Mouse (Mus musculus) thymus, postnatal 0 days (tissue): ENCODE results near the gene Cnga1. TPM values are rescaled to one million over a fixed set of nuclear protein-coding genes. Genes with fewer than 3 reads are reported as not detected.
"Not testable (repeated sequence)": the region's sequence is repeated elsewhere in the genome, so short reads cannot be mapped to it uniquely, and the experiment has no call there.

ENCODE experiments used
- DNase-seq: peaks from one replicate; pipeline ENCODE4 v3.0.0-alpha.2; 2015; ENCODE audit warnings: low spot score
- polyA plus RNA-seq: library from polyadenylated mRNA; unstranded; fragments of >200 nt; fragmentation: Nextera tagmentation; extraction: Ambion mirVana; gene quantifications from 2 replicates; pipeline ENCODE4 v1.2.1, GENCODE M21; 2015

Gene Cnga1
- polyA plus RNA-seq, 1 experiment from 2014 or later, result 2.0 TPM

- no peak for DNase-seq
Measured at GRCm38 (mm10) chr5:72643655-72644054, 420 bp downstream of the Cnga1 start.

GRCm38 (mm10) chr5:72640072-72640471 is 4.0 kb downstream of the Cnga1 start:
- DNase-seq, result no peak

- DNase-seq, result peak; percentile 41
Measured at GRCm38 (mm10) chr5:72636576-72636975, 7.5 kb downstream of the Cnga1 start.

DNA sequence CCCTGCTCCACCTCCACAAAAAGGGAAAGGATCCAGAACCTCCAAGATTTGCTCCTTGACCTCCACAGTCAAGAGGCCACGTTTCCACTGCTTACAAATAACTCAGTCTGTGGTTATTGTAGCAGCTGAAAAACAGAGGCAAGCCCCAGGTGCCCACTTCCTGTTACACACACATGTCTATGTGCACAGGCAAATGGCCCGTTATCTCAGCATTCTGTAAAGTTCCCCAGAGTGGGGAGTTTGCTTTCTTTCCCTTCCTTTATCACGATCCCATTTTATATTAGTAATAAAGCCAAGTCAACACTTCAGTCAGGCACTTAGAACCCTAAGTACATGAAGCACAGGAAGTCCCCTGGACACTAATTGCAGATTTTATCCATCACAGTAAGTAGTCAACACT is 8.0 kb downstream of the Cnga1 start:
- DNase-seq, result peak; percentile 83

DNA sequence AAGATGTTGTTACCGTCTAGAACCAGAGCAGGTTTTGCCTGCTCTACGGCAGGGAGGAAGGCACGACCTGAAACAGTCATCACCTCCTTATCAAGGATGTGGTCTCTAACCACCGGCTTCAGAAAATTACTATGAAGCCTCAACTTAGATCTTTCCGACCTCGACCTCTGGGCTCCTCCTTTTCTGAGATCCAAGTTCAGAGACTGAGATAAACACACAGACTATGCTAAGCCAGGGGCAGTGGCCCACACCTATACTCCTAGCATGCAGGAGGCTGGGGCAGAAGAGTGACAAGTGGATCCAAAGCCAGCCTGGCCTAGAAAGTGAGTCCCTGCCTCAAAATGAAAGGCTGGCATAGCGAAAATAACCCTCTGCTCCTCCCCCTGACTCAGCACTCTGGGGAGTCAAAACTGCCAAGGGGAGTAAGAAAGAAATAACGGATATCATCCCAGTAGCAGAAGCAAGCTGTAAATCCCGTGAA is 9.2 kb downstream of the Cnga1 start:
- peak; percentile 94 for DNase-seq

DNA sequence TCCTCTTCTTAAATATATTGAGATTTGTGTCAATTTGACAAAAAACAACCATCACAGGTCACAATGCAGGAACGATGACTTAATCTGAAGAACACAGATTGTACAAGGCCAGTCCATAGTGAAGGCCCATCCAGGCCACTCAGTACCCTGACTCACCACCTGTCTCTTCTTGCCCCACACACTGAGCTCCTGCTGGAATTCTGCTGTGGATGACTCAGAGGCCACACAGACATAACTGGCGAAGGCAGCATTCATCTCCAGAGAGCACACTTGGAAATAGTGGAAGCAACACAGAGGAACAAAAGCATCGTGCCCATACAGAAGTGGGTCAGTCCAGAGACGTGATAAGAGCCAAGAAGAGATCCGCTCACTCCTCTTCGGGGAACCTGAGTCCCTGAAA is 14.0 kb downstream of the Cnga1 start:
- no peak for DNase-seq

- peak; percentile 7 for DNase-seq
Measured at GRCm38 (mm10) chr5:72621022-72621421, 23.1 kb downstream of the Cnga1 start.

GRCm38 (mm10) chr5:72617413-72617812 is 26.7 kb downstream of the Cnga1 start:
- DNase-seq, result no peak

GRCm38 (mm10) chr5:72603138-72603537 is 40.9 kb downstream of the Cnga1 start:
- DNase-seq, result no peak

- peak; percentile 57 for DNase-seq
Measured at GRCm38 (mm10) chr5:72601006-72601405, 43.1 kb downstream of the Cnga1 start.

- no peak for DNase-seq
Measured at GRCm38 (mm10) chr5:72587192-72587681, 56.8 kb downstream of the Cnga1 start, which contains the start of gene Gm5868. TSS of gene Gm5868 (minus strand) at chr5:72587551.

DNA sequence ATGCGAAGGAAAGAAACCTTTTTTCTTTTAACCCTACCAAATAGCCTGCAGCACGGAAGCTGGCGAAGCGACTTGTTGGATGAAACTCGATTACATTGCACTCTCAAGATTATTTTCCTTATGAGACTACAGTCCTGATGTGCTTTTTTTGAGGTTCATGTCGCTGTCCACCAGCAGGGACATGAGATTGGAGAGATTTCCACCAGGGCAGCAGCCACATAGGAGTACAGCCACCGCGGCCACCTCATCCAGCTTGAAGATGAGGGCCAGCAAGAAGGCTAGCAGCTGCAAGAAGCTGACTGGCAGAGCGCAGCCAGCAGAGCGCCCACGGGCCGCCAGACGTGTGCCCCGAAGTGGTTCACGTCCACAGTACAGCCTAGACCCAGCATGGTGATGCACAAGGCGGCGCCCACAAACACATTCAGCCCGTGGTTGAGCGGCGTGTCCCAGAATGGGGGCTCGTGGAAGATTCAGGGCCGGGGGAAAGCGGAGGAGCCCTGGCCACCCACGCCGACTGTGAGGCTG is 57.3 kb downstream of the Cnga1 start:
- DNase-seq, result not testable (repeated sequence)

DNA sequence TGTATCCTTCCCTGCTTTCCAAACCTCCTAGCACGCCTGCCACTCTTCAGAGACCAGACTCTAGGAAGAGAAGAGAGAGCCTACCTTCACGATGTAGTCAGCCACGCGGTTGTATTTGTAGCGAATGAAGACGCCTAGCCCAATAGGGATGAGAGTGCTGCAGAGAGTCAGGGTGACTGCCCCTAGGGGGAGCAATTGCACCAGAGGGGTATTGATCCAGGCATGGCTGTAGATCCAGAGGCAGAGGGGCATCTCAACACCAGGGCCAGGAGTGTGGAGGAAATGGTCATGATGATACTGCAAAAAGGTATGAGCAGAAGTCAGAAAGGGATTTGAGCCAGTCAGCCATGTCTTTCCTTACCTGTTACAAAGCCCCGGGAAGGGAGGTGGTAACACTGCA is 58.0 kb downstream of the Cnga1 start:
- DNase-seq, result peak; percentile 35

GRCm38 (mm10) chr5:72580970-72581332 is 63.1 kb downstream of the Cnga1 start, which contains the start of gene Zar1:
TSS of gene Zar1 (minus strand) at chr5:72581254.
- DNase-seq, result not testable (repeated sequence)

- DNase-seq, result peak; percentile 14
Measured at GRCm38 (mm10) chr5:72580088-72580969, 63.7 kb downstream of the Cnga1 start.

DNA sequence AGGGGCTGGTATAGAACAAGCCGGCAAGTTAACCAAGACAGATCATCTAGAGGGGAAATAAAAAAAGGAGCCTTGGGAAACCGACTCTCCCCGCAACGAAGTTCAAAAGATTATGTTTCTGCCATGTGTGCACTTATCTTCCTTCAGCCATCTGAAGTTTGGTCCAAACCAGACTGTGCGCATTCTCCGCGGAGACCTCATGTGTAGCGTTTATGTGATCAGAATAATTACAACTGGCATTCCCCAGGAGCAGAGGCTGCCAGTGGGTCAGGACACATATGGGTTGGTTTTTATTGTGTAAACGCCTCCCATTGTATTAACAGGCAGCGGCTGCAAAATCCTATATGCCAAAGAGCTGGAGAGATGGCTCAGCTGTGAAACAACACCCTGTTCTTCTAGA is 64.5 kb downstream of the Cnga1 start:
- not testable (repeated sequence) for DNase-seq

DNA sequence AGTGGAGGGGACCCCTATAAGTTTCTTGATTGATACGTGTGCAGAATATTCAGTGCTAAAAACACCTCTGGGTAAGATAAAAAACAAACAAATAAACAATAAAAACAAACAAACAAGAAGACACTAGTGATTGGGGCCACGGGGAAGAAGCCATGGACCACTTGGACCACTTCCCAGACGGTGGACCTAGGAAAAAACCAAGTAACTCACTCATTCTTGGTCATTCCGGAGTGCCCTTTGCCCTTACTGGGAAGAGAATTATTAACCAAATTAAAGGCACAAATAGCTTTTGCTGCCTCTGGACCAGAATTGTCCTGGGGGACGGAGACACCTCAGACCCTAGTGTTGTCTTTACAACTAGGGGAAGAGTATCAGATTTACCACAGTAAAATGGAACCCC is 78.5 kb downstream of the Cnga1 start:
- DNase-seq, result no peak

GRCm38 (mm10) chr5:72563183-72563582 is 80.9 kb downstream of the Cnga1 start:
- DNase-seq, result not testable (repeated sequence)

- no peak for DNase-seq
Measured at GRCm38 (mm10) chr5:72560976-72561628, 83.0 kb downstream of the Cnga1 start.

- peak; percentile 97 for DNase-seq
Measured at GRCm38 (mm10) chr5:72559544-72560049, 84.5 kb downstream of the Cnga1 start, which contains the start of gene Nfxl1. TSS of gene Nfxl1 (minus strand) at chr5:72559684.

DNA sequence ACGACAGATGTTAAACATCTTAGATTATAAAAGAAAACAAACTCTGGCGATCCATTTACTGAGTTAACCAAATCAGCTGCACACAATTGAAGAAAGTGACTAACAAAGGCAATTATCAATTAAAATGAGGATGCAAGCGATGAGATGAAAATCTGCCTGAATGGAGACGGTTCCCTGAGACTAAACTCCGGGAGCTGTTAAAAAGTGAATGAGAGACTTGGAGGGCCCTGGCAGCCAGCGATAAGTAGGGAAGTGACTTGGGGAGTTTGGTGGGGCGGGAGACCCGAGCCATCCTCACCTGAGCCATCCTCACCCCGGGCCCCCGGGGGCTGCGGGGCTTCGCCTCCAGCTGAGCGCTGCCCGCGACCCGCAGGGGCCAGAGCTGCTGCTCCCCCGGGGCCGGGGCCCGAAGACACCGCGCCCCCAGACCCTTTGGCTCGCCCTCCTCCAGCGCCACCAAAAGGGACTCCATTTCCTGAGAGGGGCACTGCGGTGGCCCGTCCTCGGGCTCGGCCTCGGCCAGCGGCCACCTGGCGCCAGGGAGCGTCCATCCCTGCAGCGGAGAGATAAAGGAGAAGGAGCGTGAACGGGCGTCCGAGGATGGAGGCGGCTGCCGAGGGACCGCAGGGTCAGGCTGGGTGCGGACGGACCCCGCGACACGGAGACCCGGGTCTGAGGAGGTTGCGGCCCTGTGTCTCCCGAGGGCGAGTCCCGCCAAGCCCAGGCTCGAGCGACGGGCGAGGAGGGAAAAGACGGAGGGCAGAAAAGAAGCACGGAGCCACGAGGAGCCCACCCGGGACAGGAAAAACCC is 85.2 kb downstream of the Cnga1 start:
- DNase-seq, result peak; percentile 11
